Mouse (Mus musculus) heart, adult 2 months (tissue): ENCODE measurements at regions not wholly inside any gene's neighbourhood (a gene's known extent, or its start where the extent isn't known, plus 50 kb on each side); places are given as distances from the start of the nearest gene placed in this dataset.

Experiments
- DNase-seq, 2 experiments: peaks; one replicate each; pipeline ENCODE4 v3.0.0; 2021
- H3K27ac ChIP-seq: fragments of 200-600 bp; 2 replicates; pipeline ENCODE4 v1.8.1; 2022
- H3K27me3 ChIP-seq: fragments of 200-500 bp; 2 replicates; pipeline ENCODE4 v1.6.1; 2012; ENCODE audit warnings: mild to moderate bottlenecking, low read length, inconsistent platforms, mixed read lengths; ENCODE audit not compliant: control insufficient read depth, insufficient read depth
- H3K36me3 ChIP-seq: fragments of 200-500 bp; 2 replicates; pipeline ENCODE4 v1.6.1; 2012; ENCODE audit warnings: low read length, inconsistent platforms; ENCODE audit not compliant: control insufficient read depth, insufficient read depth
- H3K4me1 ChIP-seq: fragments of 200-500 bp; 2 replicates; pipeline ENCODE4 v1.6.1; 2011; ENCODE audit warnings: low read length; ENCODE audit not compliant: control insufficient read depth, insufficient read depth
- H3K4me3 ChIP-seq: fragments of 200-600 bp; 2 replicates; pipeline ENCODE4 v1.8.1; 2022
- H3K79me2 ChIP-seq: fragments of 200-500 bp; replicated peaks from 2 replicates; pipeline ENCODE4 v1.6.1; 2012; ENCODE audit warnings: mild to moderate bottlenecking, inconsistent platforms, low read length, moderate library complexity, mixed read lengths; ENCODE audit not compliant: control insufficient read depth, insufficient read depth
- H3K9ac ChIP-seq: fragments of 200-500 bp; 2 replicates; pipeline ENCODE4 v1.6.1; 2012; ENCODE audit warnings: low read depth, mild to moderate bottlenecking, control low read depth, inconsistent platforms, low read length, mixed read lengths
- CTCF ChIP-seq: fragments of 200-600 bp; IDR thresholded peaks from 2 replicates; pipeline ENCODE4 v1.8.1; 2022; ENCODE audit warnings: antibody characterized with exemption, mild to moderate bottlenecking, moderate library complexity
- EP300 ChIP-seq: fragments of 200-500 bp; IDR thresholded peaks from 2 replicates; pipeline ENCODE4 v1.6.1; 2011; ENCODE audit warnings: low read depth, low read length, control low read depth; ENCODE audit not compliant: insufficient read depth
- POLR2A ChIP-seq: fragments of 200-500 bp; IDR thresholded peaks from 2 replicates; pipeline ENCODE4 v1.6.1; 2011; ENCODE audit warnings: mild to moderate bottlenecking, low read depth, low read length, control low read depth; ENCODE audit not compliant: insufficient read depth
- WGBS: fragments of 180-500 bp; shearing (Covaris S2); methylation state at CpG from one replicate; pipeline ENCODE4 v1.1.7; 2018; 5-methylcytosine and 5-hydroxymethylcytosine counted together
- intact Hi-C: fragments of 180-260 bp; cut with DNase I; formaldehyde crosslinking; loops from one replicate; pipeline ENCODE4 v1.15.1; 2025

DNA sequence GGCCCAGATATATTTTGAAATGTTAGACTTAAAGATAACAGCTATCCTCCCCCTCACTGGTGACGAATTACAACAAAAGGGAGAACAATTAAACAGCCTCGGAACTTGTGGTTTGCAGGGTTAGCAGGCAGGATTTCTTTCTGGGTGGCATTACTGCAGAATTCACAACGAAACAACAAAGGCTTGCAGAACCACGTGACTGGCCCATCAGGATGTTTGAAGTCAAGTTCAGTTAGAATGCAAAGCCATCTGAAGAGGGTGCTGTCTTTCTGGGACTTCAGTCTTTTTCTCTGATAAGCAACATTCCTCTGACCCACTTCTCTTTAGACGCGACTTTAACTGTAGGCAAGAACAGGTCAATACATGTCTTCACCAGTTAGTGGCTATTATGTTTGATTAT, 436.9 kb upstream of the Sox9 start:
- intact Hi-C loops, result no loop called here
- Histone ChIP-seq H3K27me3 (no peaks in the 10 kb centered on the region), H3K9ac (no peak overlapping the region), H3K4me1 (no peaks in the 10 kb centered on the region), H3K4me3 (no peak overlapping the region), H3K36me3 (no peaks in the 10 kb centered on the region), H3K27ac (no peak overlapping the region), H3K79me2 (no peaks in the 10 kb centered on the region)
- 36% methylated on average over 6 of the region's 6 CpGs for WGBS
- TF ChIP-seq POLR2A (no peak), CTCF (no peak), EP300 (no peak)
- DNase-seq, result no peak

- Histone ChIP-seq H3K27ac (no peak overlapping the region), H3K36me3 (no peaks in the 10 kb centered on the region), H3K79me2 (no peaks in the 10 kb centered on the region), H3K27me3 (no peaks in the 10 kb centered on the region), H3K4me3 (no peak overlapping the region), H3K4me1 (no peaks in the 10 kb centered on the region), H3K9ac (no peak overlapping the region)
- intact Hi-C loops, result no loop called here
- no peak for TF ChIP-seq EP300
- no peak for TF ChIP-seq POLR2A
- TF ChIP-seq CTCF, result no peak
- no peak for DNase-seq
- 28% methylated on average over 3 of the region's 3 CpGs for WGBS
Measured at GRCm38 (mm10) chr11:112345586-112345985, 436.4 kb upstream of the Sox9 start.

GRCm38 (mm10) chr11:112346089-112346488, 435.9 kb upstream of the Sox9 start:
- TF ChIP-seq POLR2A (no peak), EP300 (no peak), CTCF (no peak)

GRCm38 (mm10) chr11:112346532-112346931, 435.5 kb upstream of the Sox9 start:
- intact Hi-C loops, result no loop called here
- no peaks in the 10 kb centered on the region for H3K79me2 ChIP-seq
- H3K27ac ChIP-seq, result no peak overlapping the region
- no peaks in the 10 kb centered on the region for H3K27me3 ChIP-seq
- no peak overlapping the region for H3K9ac ChIP-seq
- no peaks in the 10 kb centered on the region for H3K4me1 ChIP-seq
- DNase-seq, result no peak
- WGBS, result 50% methylated on average over 7 of the region's 7 CpGs
- H3K4me3 ChIP-seq, result no peak overlapping the region
- TF ChIP-seq POLR2A (no peak), EP300 (no peak), CTCF (no peak)
- no peaks in the 10 kb centered on the region for H3K36me3 ChIP-seq

More at GRCm38 (mm10) chr11:112346089-112346488, 435.9 kb upstream of the Sox9 start:
- intact Hi-C loops, result no loop called here
- no peaks in the 10 kb centered on the region for H3K79me2 ChIP-seq
- no peak overlapping the region for H3K27ac ChIP-seq
- H3K27me3 ChIP-seq, result no peaks in the 10 kb centered on the region
- WGBS, result 95% methylated on average over 3 of the region's 3 CpGs
- H3K4me1 ChIP-seq, result no peaks in the 10 kb centered on the region
- H3K9ac ChIP-seq, result no peak overlapping the region
- no peaks in the 10 kb centered on the region for H3K36me3 ChIP-seq
- no peak for DNase-seq
- H3K4me3 ChIP-seq, result no peak overlapping the region

GRCm38 (mm10) chr11:112355311-112355710, 426.7 kb upstream of the Sox9 start:
- no peak overlapping the region for H3K4me3 ChIP-seq
- TF ChIP-seq CTCF (no peak), POLR2A (no peak)
- 73% methylated on average over 3 of the region's 3 CpGs for WGBS
- intact Hi-C loops, result no loop called here
- H3K27me3 ChIP-seq, result no peaks in the 10 kb centered on the region
- H3K27ac ChIP-seq, result no peak overlapping the region
- H3K9ac ChIP-seq, result no peak overlapping the region
- no peaks in the 10 kb centered on the region for H3K36me3 ChIP-seq
- no peak for DNase-seq
- H3K79me2 ChIP-seq, result no peaks in the 10 kb centered on the region
- H3K4me1 ChIP-seq, result no peaks in the 10 kb centered on the region

- no peak for DNase-seq
- no peaks in the 10 kb centered on the region for H3K36me3 ChIP-seq
- no peaks in the 10 kb centered on the region for H3K27me3 ChIP-seq
- H3K4me3 ChIP-seq, result no peak overlapping the region
- H3K27ac ChIP-seq, result no peak overlapping the region
- H3K4me1 ChIP-seq, result no peaks in the 10 kb centered on the region
- H3K9ac ChIP-seq, result no peak overlapping the region
- TF ChIP-seq POLR2A, result no peak
- TF ChIP-seq CTCF, result no peak
- TF ChIP-seq EP300, result no peak
- intact Hi-C loops, result no loop called here
- no peaks in the 10 kb centered on the region for H3K79me2 ChIP-seq
- 82% methylated on average over 4 of the region's 4 CpGs for WGBS
Measured at GRCm38 (mm10) chr11:112366715-112367114, 415.3 kb upstream of the Sox9 start.
